Mouse (Mus musculus): Measurements from ENCODE around the gene Aamdc.
A peak's percentile ranks its signal among the peaks of the same experiment; 100 is the strongest.

Gene Aamdc

DNA sequence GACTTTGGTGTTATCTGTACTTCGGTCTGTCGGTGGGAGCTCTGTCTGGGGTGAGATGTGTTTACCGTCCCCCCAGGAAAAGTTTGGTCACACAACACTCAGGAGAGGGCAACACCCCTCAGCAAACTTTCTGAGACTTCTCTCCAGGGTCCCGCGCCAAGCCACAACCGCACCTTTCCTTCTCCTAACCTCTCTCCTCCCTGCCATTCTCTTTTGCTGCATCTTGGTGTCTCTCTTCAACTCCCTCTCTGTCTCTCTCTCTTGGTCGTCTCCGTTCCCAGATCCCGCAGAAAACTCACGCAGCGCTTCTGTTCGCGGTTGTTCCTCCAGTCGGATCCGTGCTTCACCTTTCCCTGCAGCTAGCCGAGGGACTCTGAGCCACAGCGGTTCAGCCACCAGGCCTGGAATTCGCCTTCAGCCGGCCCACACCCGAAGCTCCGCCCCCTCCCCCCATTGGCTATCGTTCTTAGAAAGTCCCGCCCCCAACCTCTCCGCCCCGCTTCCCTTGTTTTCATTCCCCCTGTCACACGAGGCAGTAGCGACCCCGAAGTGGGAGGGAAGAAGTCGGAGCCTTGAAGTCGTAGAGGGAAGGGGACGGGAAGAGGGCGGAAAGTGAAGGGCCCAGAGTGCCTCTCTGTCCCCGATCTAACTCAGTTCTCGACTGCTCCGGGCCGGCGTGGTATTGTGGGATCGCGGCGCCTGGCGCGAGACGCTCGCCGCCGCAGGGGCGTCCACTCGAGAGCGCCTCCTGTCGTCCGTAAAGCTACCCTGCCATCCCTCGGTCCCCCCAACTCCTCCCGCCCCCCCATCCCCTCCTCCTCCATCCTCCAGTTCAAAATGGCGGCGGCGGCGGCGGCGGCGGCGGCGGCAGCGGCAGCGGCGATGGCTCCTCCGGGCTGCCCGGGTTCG is at the start of gene Aamdc, which contains the start of gene Rsf1:
Gene Aamdc (minus strand): TSS at position 431 of the 909 bp plus-strand sequence.
Gene Rsf1 (plus strand): TSS at position 823 of the 909 bp plus-strand sequence.
- peak; percentile 93 to 94 for DNase-seq (ENCODE audit: low spot score in 2 of 2)

GRCm38 (mm10) chr7:97623402-97623801 is 44.1 kb upstream of the Aamdc start:
- no peak for DNase-seq (ENCODE audit: low spot score in 2 of 2)

DNA sequence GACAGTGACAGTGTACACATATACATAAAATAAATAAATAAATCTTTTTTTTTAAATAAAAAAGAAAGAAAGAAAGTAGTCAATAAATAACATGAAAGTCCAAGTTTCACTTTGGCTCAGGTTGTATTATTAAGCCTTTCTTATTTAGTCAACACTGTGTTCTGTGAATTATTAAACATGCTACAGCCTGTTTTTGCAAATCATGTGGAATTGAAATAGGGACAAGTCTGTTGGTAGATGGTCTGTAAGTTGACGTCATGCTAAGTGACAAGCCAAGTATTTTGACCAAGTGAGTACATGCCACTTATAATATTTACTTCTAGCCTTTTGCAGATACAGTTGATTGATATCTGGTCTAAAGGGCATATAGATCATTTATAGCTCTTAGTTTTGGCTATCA is 43.4 kb upstream of the Aamdc start:
- no peak for DNase-seq (ENCODE audit: low spot score in 2 of 2)

DNA sequence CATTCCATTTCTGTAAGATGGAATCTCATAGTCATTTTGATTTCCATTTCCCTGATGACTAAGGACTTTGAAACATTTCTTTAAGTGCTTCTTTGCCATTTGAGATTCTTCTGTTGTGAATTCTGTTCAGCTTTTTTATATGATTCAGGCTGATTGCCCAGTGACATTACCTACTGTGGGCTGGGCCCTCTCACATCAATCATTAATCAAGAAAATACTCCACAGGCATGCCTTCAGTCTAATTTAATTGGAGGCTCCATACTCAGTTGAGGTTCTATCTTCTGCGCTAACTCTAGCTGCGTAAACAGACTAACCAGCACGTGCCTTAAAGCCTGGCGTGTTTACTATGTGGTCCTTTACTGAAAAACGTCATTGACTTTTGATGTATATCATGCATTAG is 42.0 kb upstream of the Aamdc start:
- no peak for DNase-seq (ENCODE audit: low spot score in 2 of 2)

DNA sequence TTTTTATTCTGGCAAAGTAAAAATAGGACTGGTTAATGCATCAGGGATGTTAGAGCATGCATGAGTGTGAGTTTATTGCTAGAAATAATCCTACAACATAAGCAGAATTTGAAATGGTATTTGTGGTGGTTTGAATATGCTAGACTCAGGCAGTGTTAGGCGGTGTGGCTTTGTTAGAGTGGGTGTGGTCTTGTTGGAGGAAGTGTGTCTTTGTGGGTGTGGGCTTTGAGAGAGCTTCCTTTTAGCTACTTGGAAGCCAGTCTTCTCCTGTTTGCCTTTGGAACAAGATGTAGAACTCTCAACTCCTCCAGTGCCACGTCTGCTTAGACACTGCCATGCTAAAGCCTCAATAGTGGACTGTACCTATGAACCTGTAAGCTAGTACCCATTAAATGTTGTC is 19.3 kb upstream of the Aamdc start:
- no peak for DNase-seq (ENCODE audit: low spot score in 2 of 2)

- DNase-seq (ENCODE audit: low spot score in 2 of 2): no peak
These were observed 14.2 kb upstream of the Aamdc start for GRCm38 (mm10) chr7:97593535-97593934.

- DNase-seq (ENCODE audit: low spot score in 2 of 2): no peak
These were observed 13.1 kb upstream of the Aamdc start for GRCm38 (mm10) chr7:97592396-97592795.

DNA sequence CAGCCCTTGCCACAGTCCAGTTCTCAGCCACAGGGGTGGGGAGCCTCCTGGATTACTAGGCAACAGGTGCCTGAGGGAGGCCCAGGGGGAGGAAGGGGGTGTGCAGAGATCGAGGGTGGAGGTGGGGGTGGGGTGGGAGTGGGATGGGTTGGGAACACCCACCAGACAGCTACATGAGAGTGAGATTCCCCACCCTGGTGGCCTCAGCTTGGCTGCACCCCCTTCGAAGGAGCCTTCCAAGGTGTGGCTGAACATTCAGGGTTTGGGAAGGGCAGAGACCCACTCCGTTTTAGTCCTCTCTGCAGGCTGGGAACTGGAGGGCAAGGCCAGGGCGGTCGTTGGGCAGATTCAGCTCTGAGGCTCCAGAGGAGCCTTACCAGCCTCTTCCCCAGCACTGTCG is 12.0 kb upstream of the Aamdc start:
- no peak for DNase-seq (ENCODE audit: low spot score in 2 of 2)

DNA sequence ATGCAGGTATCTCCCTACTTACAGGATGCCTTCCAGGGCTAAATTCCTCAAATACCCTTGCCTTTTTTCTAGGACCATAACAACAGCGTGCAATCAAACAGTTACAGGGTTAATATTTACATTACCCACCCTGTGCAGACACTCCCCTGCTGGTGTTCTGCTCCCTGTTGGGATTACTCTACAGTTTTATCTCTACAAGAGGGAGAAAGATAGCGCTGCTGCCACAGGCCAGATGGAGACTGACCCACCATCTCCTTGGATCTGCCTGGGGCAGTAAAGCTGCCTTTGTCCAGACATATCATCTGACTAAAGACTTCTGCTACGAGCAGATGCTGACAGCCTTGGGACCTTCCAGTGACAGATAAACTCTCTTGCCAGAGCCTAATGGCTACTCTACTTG is 11.2 kb upstream of the Aamdc start:
- no peak for DNase-seq (ENCODE audit: low spot score in 2 of 2)

- no peak for DNase-seq (ENCODE audit: low spot score in 2 of 2)
These were observed 9.2 kb upstream of the Aamdc start for GRCm38 (mm10) chr7:97588506-97588905.

DNA sequence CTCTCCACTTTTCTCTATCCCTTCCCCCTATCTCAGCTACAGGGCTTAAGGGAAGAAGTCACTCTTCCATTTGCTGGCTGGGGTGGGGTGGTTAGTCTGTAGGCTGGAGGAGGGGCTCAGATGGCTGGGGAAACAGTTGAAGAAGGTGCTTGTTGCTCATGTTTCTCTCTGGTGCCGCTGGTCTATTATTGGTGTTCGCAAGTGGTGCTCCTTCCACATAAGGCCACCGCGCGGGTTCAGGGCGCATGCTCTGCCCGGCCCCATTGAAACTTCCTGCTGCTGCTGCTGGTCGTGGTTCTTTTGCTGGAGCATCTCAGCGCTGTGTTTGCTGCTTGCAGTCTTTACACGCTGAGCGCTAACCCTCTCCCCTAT is 1.5 kb upstream of the Aamdc start:
- peak; percentile 54 to 85 for DNase-seq (ENCODE audit: low spot score in 2 of 2)

DNA sequence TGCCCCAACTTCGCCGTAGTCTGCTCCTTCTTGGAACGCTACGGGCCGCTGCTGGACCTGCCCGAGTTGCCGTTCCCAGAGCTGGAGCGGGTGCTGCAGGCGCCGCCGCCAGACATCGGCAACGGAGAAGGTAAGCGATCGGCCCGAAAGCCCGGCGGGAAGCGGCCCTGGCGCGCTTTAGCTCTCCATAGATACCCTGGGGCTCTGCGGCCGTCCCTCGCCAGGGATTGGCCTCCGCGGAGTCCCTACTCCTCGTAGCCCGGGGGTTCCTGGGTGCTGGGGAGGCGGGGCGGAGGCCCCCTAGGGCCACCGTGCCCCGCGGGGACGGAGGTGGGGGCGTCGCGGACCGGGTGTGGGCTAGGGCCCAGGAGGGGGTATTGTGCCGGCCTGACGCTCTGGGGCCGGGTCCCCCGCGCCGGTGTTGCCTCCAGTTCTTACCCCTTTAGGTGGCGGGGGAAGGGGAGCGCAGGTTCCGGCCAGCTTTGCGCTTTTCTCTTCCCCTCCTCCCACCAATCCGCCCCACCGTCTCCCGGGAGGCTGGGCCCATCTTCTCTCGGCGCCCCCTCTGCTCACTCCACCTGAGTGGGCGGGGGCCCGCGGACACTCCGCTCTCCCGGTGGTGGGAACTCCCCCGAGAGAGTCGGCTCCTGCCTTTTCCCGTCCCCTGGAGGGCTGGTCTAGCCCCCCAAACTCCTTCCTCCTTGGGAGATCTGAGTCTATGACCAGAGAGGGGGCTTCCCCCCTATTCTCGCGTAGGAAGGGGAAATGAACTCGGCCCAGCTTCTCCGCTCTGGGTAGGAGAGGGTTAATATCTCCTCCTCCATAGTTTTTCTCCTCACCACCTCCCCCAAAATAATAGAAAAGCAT is 912 bp upstream of the Aamdc start:
- DNase-seq (ENCODE audit: low spot score in 2 of 2): peak; percentile 23 to 47

DNA sequence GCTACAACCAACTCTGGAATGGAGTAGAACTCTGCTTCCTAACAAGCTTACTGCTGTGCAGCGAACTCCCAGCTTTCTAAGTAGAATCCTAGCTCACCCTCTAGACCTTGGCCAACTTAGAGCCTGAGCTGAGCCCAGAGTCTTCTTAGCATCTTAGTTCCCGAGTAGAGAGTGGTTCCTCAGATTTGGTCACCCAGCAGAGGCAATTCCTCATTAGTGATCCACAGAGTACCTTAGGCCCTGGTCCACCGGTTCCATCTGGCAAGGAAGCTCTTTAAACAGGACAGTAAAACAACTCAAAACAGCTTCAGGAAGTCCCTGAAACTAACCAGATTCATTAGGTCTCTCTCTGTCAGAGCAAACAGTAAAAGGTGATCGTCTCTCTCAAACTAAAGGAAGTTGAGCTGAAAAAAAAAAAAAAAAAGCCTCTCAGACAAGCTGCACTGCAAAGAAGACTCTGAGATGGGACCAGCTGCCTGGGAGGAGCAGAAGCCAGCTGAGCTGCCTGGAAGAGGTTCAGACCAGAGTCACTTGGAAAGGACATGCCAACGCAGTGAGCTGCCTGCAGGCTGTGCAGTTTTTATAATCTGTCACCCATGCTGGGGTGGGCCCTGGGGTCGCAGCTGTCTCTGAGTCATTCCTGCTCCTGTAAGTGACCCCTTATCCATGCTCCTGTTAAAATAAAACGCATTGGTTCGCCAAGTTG is 783 bp downstream of the Aamdc start:
- peak; percentile 18 to 37 for DNase-seq (ENCODE audit: low spot score in 2 of 2)

DNA sequence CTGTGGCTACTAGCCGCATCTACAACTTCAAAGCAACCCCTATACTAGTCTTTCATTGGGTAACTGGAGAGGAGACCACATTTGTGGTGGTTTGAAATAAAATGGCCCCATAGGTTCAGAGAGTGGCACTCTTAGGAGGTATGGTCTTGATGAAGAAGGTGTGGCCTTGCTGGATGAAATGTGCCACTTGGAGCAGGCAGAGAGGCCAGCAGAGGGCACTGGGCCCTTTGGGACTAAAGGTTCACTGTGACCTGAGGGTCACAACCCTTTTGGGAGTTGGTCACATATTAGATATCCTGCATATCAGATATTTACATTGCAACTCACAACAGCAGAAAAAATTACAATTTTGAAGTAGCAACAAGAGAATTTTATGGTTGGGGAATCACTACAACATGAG is 8.9 kb downstream of the Aamdc start:
- no peak for DNase-seq (ENCODE audit: low spot score in 2 of 2)

- DNase-seq (ENCODE audit: low spot score in 2 of 2): no peak
These were observed 9.9 kb downstream of the Aamdc start for GRCm38 (mm10) chr7:97569372-97569771.

DNA sequence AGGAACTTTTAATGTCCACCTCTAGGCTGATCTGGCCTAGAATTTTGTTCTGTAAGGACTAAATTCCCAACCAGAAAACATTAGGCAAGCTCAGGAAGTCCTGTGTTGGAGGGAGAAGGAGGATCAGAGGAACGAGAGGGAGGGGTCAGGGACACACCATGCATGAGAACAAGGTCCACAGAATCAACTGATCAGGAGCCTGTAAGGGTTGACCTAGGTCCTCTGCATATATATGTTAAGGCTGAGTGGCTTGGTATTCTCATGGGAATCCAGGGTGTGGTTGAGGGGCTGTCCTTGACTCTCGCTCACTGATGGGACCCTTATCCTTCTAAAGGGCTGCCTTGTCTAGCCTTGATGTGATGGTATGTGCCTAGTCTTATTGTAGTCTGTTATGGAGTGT is 15.7 kb downstream of the Aamdc start:
- no peak for DNase-seq (ENCODE audit: low spot score in 2 of 2)

- DNase-seq (ENCODE audit: low spot score in 2 of 2): no peak
These were observed 28.6 kb downstream of the Aamdc start for GRCm38 (mm10) chr7:97550673-97551072.

DNA sequence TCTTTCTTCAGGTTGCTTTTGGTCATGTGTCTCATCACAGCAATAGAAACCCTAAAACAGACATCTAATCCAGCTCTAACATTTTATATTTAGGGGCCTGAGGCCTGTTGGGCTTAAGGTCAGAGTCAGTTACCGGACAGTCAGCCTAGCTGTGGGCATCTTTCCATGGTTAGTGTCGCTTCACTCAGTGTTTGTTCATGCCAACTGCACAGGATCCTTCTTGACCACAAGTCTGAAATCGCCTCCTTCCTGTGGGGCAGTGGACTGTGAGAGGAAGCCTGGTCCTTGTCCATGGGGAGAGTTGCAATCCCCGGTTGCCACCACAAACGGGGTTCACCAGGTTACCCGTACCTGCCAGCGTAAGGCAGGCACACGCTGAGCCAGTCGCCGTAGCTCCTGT is 30.0 kb downstream of the Aamdc start:
- no peak for DNase-seq (ENCODE audit: low spot score in 2 of 2)

GRCm38 (mm10) chr7:97546462-97546861 is 32.8 kb downstream of the Aamdc start:
- DNase-seq (ENCODE audit: low spot score in 2 of 2): no peak

DNA sequence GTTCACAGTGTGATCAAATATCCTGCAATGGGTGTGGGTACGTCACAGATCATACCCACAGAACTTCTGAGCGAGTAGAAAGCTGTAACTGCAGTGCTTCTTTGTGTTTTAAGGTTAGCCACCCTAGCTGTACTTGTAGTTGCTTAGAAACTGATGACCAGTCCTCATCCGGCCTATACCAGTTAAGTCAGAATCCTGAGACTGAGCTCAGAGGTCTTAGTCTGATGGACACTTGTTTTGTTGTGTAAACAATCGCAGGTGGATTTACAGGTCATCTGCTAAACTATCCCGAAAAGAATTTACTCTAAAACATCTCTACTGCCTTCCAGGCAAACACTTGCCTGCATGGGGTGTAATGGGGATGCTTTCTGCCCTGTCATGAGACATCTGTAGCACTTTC is 42.7 kb downstream of the Aamdc start:
- DNase-seq (ENCODE audit: low spot score in 2 of 2): no peak

GRCm38 (mm10) chr7:97535531-97535930 is 43.8 kb downstream of the Aamdc start:
- no peak for DNase-seq (ENCODE audit: low spot score in 2 of 2)

GRCm38 (mm10) chr7:97519935-97520334 is 59.4 kb downstream of the Aamdc start:
- peak in 1 of 2 experiments; percentile 13 for DNase-seq (ENCODE audit: low spot score in 2 of 2)
